Mouse (Mus musculus): Measurements from ENCODE around the gene Mrps5.
A peak's percentile ranks its signal among the peaks of the same experiment; 100 is the strongest.

GRCm38 (mm10) chr2:127559070-127559966 lies 27.7 kb upstream of the Mrps5 start:
- TF ChIP-seq CTCF (conservative IDR thresholded peaks at IDR 0.05; ENCODE audit: insufficient read depth, insufficient read length, low read depth, low read length) (peak; percentile 87), POLR2A (IDR thresholded peaks at IDR 0.05; ENCODE audit: low read depth, low read length) (no peak)

Data from kidney, adult 2 months (tissue).